Mouse (Mus musculus): ENCODE data around the gene Dnajc22.

Gene Dnajc22

DNA sequence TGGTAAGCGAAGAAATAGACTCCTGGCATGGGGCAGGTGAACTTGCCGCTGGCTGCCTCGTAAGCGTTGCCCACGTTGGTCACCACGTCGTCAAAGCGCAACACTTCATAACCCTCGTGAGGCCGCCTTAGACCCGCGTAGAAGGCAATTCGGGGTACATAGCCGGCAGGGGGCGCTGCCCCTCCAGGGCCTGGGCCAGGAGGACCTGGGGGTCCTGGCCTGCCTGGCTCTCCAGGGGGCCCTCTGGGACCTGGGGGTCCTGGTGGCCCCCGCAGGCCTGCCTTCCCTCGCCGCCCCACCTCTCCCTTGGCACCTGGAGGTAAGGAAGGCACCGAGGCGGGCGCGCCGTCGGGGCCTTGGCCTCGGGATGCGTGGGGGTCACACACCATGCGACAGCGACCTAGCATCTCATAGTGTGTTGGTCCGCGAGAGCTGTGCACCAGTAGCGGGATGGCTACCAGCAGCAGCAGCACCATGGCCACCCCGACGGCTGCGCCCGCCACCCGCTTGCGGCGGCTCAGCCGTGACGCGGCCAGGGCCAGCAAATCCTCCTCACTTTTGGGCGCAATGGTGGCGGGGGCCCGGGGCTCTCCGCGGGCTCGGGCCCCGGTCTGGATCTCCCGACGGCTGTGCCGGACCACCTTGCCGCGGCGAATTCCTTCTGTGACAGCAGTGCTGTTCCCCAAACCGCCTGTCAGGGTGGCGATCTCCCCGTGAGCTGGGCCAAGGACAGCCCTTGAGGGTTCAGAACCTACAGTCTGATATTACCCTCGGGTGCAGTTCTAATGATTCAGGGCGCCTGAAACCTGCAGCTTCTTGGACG is 5.5 kb upstream of the Dnajc22 start, which contains the start of gene C1ql4:
Gene C1ql4 (minus strand): TSS at position 565 of the 823 bp plus-strand sequence.
- DNase-seq, result no peak

DNA sequence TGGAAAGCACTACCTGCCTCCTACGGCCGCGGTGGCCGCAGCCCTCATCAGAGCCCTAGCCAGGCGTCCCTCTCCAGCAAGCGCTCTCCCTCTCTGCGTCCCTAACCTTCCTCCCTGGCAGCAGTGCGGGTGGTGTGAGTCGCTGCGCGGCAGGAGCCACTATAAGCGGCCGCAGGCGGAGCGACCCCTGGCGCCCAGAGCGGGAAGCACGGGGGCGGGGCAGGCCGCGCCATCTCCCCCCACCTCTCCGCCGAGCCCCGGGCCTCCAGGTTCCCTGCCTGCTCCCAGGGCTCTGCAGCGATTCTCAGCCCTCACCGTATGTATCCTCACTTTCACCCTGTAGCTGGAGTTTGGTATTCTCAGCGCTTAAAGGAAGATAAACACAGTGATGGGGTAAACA is 4.7 kb upstream of the Dnajc22 start:
- peak; percentile 84 for DNase-seq

DNA sequence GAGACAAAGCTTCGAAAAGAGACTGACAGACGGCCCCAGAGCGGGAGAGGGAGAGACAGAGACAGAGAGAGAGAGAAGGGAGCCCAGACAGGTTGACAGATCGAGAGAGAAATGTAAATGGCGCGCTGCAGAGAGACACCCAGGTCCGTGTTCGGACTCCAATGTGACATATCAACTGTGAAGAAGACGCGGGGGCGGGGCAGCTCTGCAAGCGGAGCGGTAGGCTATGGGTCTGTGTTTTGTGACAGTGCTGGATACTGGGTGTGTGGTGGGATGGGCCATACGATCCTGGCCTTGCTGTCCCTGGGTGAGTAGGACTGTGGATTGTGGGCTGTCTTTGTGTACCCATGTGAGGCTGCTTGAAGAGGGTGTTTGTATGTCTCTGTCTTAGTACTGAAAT is 3.9 kb upstream of the Dnajc22 start:
- no peak for DNase-seq

DNA sequence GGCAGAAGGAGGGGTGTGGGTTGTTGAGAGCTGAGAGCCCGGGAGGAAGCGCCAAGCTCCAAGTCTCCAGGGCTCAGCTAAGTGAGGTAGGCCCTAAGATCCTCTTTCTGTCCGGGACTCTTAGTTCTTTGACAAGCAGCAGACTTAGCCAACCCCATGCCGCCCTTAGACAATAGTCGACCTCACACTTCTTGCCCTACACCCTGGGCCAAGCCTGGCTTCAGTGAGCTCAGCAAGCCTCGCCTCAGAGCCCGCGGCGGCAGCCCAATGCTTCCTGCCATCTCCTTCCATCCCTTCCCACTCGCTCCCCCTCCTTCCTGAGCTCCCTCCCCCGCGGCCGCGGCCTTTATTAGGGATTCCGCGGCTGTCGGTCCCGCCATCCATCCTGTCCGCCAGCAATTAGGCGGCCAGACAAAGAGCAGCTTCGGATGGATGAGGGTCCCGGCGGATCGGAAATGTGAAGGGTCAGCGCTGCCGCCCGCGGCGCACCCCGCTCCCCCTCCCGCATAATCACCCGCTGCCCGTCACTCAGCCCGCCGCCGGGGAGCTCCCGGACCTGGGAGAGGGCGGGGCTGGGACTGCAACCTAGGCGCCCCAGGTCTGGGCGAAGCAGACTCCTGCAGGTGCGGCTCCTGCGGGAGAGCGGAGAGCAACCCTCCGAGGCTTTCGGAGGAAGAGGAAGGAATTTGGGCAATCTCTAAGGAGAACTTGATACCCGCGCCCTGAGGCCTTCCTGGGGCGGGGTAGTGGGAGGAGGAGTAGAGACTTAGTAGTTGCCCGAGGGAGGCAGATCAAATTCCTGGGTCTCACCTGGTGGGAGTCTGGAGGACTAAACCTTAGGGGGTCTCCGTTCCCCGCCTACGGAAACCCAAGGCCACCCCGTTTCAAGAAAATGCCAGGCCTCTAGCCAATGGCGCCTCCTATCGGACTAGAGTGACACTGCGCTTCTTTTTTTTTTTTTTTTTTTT is 605 bp downstream of the Dnajc22 start:
- no peak for DNase-seq

DNA sequence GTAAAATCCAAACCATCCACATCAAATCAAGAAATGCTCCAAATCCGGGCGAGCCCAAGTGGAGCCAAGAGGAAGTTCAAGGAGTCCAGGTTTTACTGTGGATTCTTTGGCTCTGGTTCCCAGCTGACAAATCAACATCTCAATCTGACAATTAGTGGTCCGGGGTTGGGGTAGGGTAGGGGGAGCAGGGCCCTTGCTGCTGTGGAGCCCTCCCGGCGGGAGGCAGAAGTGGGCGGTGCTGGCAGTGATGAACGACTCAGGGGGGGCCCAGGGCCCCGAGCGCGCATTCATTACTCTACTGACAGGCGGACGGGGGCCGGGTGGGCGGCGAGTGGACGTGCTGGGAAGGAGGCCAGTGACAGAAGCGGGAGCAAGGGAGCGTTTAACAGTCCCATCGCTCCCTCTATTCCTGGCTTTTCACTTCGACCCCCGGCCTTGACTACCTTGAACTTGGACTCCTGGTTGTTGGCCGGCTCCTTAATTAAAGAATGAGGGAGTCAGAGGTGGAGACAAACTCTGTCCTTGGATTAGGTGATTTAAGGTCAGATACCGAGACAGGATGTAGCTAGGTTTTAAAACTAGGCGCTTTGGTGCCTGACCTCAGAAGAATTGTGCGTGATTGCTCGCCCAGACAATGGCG is 1.8 kb downstream of the Dnajc22 start:
- DNase-seq, result peak; percentile 45

DNA sequence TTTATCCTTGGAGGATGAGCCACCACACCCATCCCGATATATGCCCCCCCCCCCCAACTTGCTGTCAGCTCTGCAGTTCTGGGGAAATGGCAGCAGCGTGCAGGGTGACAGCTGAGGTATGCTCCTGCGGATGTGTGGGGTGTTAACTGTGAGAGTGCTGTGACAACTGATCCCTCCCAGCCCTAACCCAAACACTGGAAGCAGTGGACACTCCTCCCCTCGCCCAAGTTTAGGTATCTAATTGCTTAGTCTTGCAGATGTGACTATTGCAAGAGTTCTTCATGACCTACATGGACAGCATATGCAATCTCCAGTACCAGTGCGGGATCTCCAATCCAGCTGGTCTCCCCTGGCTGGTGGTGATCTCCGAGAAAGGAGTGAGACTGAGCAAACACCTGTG is 2.4 kb downstream of the Dnajc22 start:
- no peak for DNase-seq

DNA sequence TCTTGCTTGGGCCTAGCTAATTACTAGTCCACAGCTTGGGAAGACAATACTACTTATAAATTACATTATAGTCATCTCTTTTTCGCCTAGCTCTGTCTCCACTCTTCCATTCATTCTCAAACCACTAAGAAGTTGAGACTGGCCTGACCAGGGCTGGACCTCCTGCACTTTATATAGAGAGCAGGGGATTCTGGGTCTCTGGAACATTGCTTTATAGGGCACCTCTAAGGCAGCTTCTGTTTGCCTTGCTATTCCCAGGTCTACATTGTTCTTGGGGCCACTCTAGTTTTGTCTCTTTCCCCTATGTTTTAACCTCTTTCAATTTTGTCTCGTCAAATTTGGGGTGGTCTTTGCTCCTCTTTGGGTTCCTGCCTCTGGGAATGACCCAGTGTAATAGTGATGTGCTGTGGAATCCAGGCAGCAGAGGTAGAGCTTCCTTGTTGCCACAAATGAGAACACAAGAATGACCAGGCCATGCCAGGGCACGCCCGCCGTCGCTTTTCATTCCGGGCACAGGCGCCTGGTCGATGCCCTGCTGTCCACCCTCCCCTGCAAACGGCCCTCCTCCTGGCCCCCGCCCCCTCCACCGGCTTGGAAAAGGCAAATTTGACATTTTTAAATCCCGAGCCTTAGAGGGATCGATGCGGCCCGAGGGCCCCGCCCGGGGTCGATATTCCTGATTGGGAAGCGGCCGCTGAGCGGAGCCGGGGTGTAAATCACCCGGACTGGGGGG is 3.3 kb downstream of the Dnajc22 start:
- no peak for DNase-seq

DNA sequence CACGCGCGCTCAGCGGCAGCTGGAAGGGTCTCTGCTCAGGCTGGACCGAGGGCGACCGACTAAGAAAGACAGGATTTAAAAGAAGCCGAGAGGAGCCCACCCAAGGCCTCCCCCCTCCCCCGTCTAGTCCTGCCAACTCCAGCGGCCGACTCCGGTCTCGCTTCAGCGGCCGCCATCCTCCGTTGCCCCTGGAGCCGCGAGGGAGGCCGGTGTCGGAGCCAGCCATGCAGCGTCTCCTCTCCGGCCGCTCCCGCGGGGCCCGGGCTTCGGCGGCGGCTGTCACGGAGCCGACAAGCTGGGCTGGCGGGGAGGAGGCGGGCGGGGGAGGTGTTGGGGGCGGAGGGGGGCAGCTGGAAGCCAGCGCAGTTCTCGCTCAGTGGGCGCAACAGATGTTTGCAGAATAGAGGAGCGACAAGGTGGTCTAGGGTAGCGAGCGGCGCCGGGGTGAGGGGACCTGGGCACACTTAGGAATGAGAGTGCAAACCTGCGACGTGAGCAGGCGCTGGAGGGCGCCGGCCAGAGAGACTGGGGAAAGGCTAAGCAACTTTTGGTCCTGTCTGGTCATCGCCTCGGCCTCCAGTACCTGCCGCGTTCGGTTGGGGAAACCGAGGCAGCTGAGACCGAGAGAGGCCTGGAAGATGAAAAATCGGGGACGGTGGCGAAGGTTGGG is 4.0 kb downstream of the Dnajc22 start:
- no peak for DNase-seq

DNA sequence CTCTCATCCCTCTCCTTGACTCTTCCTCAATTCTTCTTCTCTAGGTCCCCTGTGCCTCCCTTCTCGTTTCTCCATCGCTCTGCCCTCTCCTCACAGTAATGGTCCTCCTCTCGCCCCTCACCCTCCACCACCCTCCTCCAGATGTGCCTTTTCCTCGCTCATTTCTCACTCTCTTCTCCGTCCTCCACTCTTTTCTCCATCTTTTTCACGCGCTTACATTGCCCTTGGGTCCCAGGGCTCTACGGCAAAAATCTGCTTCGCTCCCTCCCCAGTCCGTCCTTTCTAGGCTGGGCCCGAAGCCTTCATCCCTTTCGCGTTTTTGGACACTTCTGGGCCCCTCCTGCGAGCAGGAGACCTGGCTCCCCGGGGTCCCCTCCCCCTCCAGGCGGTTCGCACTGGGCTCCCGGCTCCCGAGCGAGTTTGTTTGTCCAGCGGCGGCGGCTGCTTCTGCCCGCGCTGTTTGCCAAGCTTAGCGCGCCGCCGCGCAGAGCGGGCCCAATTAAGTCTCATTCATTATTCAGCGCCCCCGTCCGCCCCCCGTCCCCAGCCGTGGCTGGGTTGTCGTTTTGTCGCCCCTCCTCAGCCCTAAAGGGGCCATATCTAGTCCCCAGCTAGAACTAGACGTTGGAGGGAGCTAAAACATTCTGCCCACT is 5.0 kb downstream of the Dnajc22 start:
- no peak for DNase-seq

DNA sequence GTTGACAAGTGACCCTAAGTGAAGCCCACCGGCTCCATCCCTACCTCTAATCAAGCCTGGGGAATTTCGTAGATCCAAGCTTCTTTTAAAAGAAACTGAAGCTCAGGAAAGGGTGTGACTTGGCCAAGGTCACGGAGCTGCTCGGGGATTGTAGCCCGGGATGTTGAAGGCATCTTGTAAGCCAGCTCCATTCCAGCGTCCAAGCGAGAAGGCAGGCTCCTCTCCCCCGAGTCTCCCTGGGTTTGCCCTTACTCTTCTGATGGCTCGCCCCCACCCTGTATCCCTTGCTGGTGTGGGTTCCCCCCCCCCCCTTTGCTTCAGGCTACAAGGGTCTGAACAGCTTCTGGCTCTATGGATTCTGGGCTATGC is 5.5 kb downstream of the Dnajc22 start:
- DNase-seq, result no peak

DNA sequence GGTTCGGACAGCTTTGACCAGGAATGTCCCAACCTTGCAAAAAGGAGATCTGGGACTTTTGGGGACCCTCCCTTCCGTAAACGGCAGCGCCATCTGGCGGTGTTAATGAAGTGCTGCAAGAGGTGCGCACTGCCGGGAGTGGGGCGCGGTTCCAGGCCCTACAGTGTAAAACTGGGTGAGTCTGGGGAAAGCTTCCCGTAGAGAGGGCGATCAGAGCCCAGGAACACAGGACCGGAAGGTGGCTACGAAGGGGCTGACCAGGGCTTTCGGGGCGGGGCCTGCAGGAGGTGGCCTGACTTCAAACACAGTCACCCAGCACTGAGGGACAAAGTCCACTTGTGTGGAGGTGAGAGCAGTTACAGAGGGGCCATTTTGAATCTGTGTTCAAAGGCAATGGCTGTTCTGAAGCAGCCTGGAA is 6.2 kb downstream of the Dnajc22 start:
- DNase-seq, result peak; percentile 71

DNA sequence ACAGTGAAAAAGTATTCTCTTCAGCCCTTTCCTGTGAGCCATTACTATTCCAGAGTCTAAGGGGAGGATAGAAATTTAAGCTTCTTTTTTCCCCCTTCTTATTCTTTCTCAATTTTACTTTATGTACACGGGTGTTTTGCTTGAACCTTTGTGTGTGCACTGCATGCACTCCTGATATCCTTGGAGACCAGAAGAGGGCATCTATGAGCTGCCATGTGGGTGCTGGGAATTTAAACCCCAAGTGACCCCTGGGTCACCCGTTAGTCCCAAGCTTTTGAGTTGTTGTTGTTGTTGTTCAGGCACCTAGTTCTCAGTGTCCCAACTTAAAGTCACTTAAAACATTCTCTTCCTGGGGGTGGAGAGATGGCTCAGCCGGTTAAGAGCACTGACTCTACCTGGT is 7.0 kb downstream of the Dnajc22 start:
- no peak for DNase-seq

DNA sequence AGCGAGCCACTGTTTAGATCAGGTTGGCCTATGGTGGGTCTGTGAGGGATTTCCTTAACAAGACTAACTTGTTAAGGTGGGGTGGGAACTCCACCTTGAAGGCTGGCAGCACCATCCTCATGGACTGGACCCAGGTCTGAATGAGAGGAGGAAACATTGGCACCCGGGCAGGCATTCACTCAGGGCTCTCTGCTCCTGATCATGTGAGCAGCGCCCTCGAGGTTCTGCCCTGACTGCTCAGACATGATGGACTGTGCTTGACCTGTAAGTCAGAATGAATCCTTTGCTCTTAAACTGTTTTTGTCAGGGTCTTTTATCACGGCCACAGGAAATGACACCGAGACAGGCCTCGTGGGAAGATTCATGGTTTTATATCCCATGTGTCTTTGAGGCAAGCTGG is 12.3 kb downstream of the Dnajc22 start:
- DNase-seq, result no peak

DNA sequence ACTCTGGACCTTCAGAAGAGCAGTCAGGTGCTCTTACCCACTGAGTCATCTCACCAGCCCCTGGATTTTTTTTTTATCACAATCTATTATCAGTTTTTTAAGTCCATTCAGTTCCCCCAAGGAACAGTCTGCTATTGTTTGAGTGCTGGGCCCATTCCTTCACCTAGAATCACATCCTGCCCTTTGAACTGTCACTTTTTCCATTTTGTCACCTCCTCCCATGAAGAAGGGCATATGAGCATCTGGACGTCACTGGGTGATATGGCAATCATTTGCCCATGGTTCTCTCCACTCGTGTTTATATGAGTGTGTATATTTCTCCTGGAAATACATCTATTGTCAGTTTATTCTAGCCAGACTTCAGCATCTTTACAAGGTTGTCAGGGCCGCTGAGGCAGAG is 14.9 kb downstream of the Dnajc22 start:
- no peak for DNase-seq

DNA sequence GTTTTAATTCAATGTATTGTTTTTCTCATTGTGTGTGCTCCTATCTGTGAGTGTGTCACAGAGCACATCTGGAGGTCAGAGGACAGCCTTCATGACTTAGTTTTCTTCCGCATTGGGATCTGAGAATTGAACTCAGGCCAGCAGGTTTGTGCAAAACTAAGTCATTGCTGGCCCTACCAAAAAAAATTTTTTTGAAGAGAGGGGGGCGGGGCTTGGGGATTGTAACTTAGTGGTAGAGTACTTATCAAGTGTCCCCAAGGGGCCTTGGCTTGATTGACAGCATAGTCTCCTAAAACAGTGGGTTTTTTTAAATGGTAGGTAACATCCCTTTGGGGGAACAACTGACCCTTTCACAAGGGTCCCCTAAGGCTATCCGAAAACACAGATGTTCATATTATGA is 18.2 kb downstream of the Dnajc22 start:
- DNase-seq, result no peak

DNA sequence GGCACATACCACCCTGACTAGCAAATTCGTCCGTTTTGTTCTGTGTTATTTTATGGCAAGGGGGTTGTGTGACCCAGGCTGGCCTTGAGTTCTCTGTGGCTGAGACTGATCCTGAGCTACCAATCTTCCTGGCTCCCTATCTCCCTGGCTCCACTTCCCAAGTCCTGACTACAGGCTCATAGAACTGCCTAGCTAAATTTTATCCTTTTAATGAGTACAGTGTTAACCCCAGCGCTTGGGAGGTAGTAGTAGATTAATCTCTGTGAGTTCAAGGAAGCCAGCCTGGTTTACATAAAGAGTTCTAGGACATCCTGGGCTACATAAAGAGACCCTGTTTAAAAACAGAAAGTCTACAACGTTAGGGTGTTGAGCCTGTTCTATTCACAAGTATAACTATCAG is 18.8 kb downstream of the Dnajc22 start:
- DNase-seq, result no peak

DNA sequence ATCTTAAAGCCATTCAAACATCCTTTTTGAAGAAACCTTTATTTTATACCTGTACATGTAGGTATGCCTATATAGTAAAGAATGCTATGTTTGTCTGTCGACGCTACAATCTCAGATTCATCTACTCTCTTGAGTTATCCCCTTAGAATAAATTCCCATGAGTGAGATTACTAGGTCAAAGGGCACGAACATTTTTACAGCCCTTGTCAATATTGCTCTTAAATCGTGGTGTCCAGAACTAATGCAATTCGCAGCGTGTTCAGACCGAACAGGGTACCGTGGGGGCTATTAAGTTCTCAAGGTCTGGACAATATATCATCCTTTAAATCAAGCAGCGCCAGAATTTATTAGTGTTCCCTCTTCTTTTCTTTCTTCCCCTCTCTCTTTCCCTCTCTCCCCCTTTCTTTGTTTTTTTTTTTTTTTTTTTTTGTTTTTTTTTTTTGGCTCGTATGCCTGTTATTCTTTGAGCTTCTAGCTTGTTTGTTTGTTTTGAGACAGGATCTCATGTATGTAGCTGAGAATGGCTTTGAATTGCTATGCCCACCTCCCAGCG is 19.9 kb downstream of the Dnajc22 start:
- no peak for DNase-seq

DNA sequence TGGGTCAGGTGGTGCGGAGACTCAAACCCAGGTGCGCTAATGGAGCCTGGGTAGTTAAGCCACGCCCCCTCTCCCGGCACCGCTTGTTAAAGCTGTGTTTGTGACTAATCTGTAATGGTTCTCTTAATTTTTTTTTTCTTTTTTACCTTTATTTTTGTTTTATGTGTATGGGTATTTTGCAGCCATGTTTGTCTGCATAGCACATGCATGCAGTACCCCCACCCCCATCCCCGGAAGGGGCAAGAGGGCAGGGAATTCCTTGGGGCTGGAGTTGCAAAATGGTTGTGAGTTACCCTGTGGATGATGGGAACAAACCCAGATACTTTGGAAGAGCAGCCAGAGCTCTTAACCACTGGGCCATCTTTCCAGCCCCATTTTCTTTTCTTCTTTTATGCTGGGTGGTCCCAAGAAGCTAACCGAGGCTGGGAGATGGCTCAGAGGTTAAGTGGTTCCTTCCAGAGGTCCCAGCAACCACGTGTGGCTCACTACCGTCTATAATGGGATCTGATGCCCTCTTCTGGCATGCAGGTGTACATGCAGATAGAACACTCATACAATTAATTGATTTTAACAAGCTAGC is 20.5 kb downstream of the Dnajc22 start:
- no peak for DNase-seq

DNA sequence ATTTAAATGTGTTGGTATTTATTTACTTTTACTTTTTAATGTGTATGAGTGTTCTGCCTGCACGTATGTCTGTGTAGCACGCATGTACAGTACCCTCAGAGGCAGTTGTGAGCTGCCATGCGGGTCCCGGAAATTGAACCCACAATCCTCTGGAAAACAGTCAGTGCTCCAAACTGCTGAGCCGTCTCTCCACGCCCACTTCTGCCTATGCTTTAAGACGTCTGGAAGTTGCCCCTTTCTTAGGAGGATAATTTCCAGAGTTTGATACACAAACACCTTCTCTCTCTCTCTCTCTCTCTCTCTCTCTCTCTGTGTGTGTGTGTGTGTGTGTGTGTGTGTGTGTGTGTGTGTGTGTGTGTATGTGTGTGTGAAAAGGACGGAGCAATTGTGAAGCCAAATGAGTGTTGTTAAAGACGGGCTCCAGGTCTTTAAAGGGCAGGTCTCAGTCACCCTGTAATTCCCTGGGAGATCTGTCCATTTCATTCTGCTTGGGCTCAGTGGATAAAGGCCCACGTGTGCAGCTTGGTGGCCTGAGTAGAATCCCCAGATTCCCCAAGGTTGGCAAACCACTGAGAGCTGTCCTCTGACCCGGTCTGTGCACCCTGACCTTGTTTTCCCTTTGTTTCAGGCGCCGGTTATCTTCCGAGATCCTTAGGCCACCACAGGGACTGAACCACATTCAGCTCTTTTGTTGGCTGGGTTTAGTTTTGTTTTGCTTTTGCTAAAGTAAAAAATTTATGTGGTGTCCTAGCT is 21.5 kb downstream of the Dnajc22 start:
- DNase-seq, result no peak

DNA sequence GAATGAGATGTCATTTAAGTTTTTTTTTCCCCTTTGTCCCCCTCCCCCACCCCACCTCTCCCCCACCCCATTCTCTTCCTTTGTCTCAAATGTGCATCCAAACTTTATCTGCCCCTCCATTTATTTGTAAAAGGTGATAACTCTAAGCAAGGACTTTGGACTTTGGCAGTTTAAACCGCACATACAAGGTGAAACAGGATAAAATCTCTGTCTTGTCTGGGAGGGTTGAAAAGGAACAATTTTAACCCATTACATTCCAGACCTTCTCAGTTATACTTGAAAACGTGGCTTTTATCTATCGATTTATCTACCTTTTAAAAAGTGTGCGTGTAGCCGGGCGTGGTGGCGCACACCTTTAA is 22.1 kb downstream of the Dnajc22 start:
- no peak for DNase-seq
